Mouse (Mus musculus) monocyte, adult 2 months (primary cell): Measurements from ENCODE around the gene Tmem185b.
A peak's percentile ranks its signal among the peaks of the same experiment; 100 is the strongest.

ENCODE experiments used
- DNase-seq, 2 experiments: peaks; one replicate each; pipeline ENCODE4 v3.0.0; 2022; ENCODE audit warnings: low spot score in 2 of 2, low read depth in 1 of 2

The Tmem185b gene

GRCm38 (mm10) chr1:119536122-119536521, 10.2 kb downstream of the Tmem185b start:
- no peak for DNase-seq

- DNase-seq = no peak
Observed at GRCm38 (mm10) chr1:119537651-119538050, 11.7 kb downstream of the Tmem185b start.

GRCm38 (mm10) chr1:119539252-119539651, 13.3 kb downstream of the Tmem185b start:
- DNase-seq = no peak

GRCm38 (mm10) chr1:119540836-119541557, 15.0 kb downstream of the Tmem185b start:
- no peak for DNase-seq

GRCm38 (mm10) chr1:119541570-119541969, 15.6 kb downstream of the Tmem185b start:
- no peak for DNase-seq

- no peak for DNase-seq
Observed at GRCm38 (mm10) chr1:119543316-119543715, 17.4 kb downstream of the Tmem185b start.

GRCm38 (mm10) chr1:119544611-119545155, 18.7 kb downstream of the Tmem185b start:
- no peak for DNase-seq

GRCm38 (mm10) chr1:119545164-119545563, 19.2 kb downstream of the Tmem185b start:
- DNase-seq = no peak

GRCm38 (mm10) chr1:119545671-119546070, 19.7 kb downstream of the Tmem185b start:
- DNase-seq = no peak

- DNase-seq = no peak
Observed at GRCm38 (mm10) chr1:119546490-119546889, 20.5 kb downstream of the Tmem185b start.

GRCm38 (mm10) chr1:119548668-119549326, 22.8 kb downstream of the Tmem185b start:
- peak in 1 of 2 experiments; percentile 23 for DNase-seq

- no peak for DNase-seq
Observed at GRCm38 (mm10) chr1:119549327-119549689, 23.3 kb downstream of the Tmem185b start.

- DNase-seq = no peak
Observed at GRCm38 (mm10) chr1:119550064-119550463, 24.1 kb downstream of the Tmem185b start.

GRCm38 (mm10) chr1:119551651-119552050, 25.7 kb downstream of the Tmem185b start:
- no peak for DNase-seq

GRCm38 (mm10) chr1:119555651-119556050, 29.7 kb downstream of the Tmem185b start:
- no peak for DNase-seq

GRCm38 (mm10) chr1:119557641-119558395, 31.9 kb downstream of the Tmem185b start:
- DNase-seq = no peak

GRCm38 (mm10) chr1:119565531-119565930, 39.6 kb downstream of the Tmem185b start:
- DNase-seq = no peak

GRCm38 (mm10) chr1:119570134-119570533, 44.2 kb downstream of the Tmem185b start:
- DNase-seq = no peak
